Mouse (Mus musculus) myocyte (in vitro differentiated cells): ENCODE data around the gene Ctcf.

ENCODE experiments used
- MAX ChIP-seq: IDR thresholded peaks from one replicate; pipeline ENCODE4 v1.6.1; 2011; ENCODE audit warnings: low read depth, mild to moderate bottlenecking, control low read depth
- POLR2A ChIP-seq: IDR thresholded peaks from one replicate; pipeline ENCODE4 v1.6.1; 2011; ENCODE audit warnings: low read depth, mild to moderate bottlenecking, control low read depth, moderate library complexity; ENCODE audit not compliant: insufficient read length

DNA sequence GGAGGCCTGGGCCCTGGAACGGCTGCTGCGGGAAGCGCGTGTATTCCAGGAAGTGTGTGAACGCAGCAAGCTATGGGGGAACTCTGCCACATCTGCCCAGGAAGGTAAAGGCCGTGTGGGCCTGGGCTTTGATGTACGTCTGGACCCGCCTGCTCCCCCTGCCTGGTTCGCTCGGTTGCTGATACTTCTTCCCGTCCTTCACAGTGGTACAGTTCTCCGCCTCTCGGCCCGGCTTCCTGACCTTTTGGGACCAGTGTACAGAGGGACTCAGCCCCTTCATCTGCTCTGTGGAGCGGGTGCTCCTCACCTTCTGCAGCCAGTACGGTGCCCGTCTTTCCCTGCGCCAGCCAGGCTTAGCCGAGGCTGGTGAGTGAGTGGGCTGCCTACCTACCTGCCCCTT, 16.2 kb upstream of the Ctcf start:
- no peak for TF ChIP-seq POLR2A
- TF ChIP-seq MAX: no peak
